Mouse (Mus musculus): ENCODE results near the gene Gm15091. TPM values are rescaled to one million over a fixed set of nuclear protein-coding genes. Genes with fewer than 3 reads are reported as not detected.
"Not testable (repeated sequence)": the region's sequence is repeated elsewhere in the genome, so short reads cannot be mapped to it uniquely, and the experiment has no call there.

Gene Gm15091
- not detected in 2 replicates for polyA plus RNA-seq (2011; ENCODE audit: insufficient read depth, insufficient read length, low replicate concordance, missing spikeins)

DNA sequence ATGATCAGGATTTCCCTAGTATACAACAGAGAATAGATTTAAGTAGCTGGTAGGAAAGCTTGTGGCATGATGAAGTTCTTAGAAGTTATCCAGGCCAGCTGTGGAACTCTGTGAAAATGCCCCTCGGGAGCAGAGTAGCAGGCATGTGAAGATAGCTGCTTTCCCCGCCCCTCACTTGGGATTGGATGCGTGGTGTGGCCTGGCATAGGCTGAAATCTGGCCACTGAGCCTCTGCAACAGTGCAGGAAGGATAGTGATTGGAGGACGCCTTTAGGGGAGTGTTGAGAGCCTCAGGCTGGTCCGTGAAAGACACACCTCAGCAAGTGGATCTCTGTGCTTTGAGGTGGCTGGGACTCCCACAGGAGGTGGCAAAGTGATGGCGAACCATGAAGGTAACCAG lies at the start of gene Gm15091:
Gene Gm15091, plus strand, starts transcription at position 301 of the 400 bp plus-strand sequence.
- H3K4me3 ChIP-seq (replicated peaks; ENCODE audit: control insufficient read depth, low read depth, low read length); H3K4me1 ChIP-seq (ENCODE audit: control insufficient read depth, insufficient read depth, low read length); H3K27ac ChIP-seq (ENCODE audit: control insufficient read depth, insufficient read depth, low read depth, low read length, poor library complexity): not testable (repeated sequence)
- 67% methylated on average over 5 of the region's 6 CpGs for WGBS

Other genes starting within 250 kb of the Gm15091 start
- gene Gm15097, start 157.2 kb upstream of the Gm15091 start, polyA plus RNA-seq (2011; ENCODE audit: insufficient read depth, insufficient read length, low replicate concordance, missing spikeins): not detected in 2 replicates